Mouse (Mus musculus): Measurements from ENCODE around the gene Immp2l.
A peak's percentile ranks its signal among the peaks of the same experiment; 100 is the strongest.
"Not testable (repeated sequence)": the region's sequence is repeated elsewhere in the genome, so short reads cannot be mapped to it uniquely, and the experiment has no call there.

The Immp2l gene

GRCm38 (mm10) chr12:41668280-41668679 lies 644.4 kb downstream of the Immp2l start:
- no peak for DNase-seq (ENCODE audit: low read depth, low spot score)

- no peak for DNase-seq (ENCODE audit: low read depth, low spot score)
These were observed 645.6 kb downstream of the Immp2l start for GRCm38 (mm10) chr12:41669481-41669880.

- DNase-seq (ENCODE audit: low read depth, low spot score): no peak
These were observed 651.0 kb downstream of the Immp2l start for GRCm38 (mm10) chr12:41674861-41675260.

GRCm38 (mm10) chr12:41680141-41680540 lies 656.3 kb downstream of the Immp2l start:
- no peak for DNase-seq (ENCODE audit: low read depth, low spot score)

GRCm38 (mm10) chr12:41682141-41682540 lies 658.3 kb downstream of the Immp2l start:
- DNase-seq (ENCODE audit: low read depth, low spot score): no peak

- DNase-seq (ENCODE audit: low read depth, low spot score): no peak
These were observed 665.9 kb downstream of the Immp2l start for GRCm38 (mm10) chr12:41689809-41690208.

- DNase-seq (ENCODE audit: low read depth, low spot score): no peak
These were observed 686.7 kb downstream of the Immp2l start for GRCm38 (mm10) chr12:41710608-41711007.

GRCm38 (mm10) chr12:41716946-41717345 lies 693.1 kb downstream of the Immp2l start:
- no peak for DNase-seq (ENCODE audit: low read depth, low spot score)

GRCm38 (mm10) chr12:41724585-41724984 lies 700.7 kb downstream of the Immp2l start:
- no peak for DNase-seq (ENCODE audit: low read depth, low spot score)

GRCm38 (mm10) chr12:41726720-41727119 lies 702.8 kb downstream of the Immp2l start:
- no peak for DNase-seq (ENCODE audit: low read depth, low spot score)

- peak; percentile 58 for DNase-seq (ENCODE audit: low read depth, low spot score)
These were observed 703.3 kb downstream of the Immp2l start for GRCm38 (mm10) chr12:41727221-41727620.

GRCm38 (mm10) chr12:41727764-41728338 lies 704.0 kb downstream of the Immp2l start:
- DNase-seq (ENCODE audit: low read depth, low spot score): no peak

- no peak for DNase-seq (ENCODE audit: low read depth, low spot score)
These were observed 704.6 kb downstream of the Immp2l start for GRCm38 (mm10) chr12:41728467-41728866.

- DNase-seq (ENCODE audit: low read depth, low spot score): no peak
These were observed 705.9 kb downstream of the Immp2l start for GRCm38 (mm10) chr12:41729780-41730179.

GRCm38 (mm10) chr12:41733168-41733567 lies 709.3 kb downstream of the Immp2l start:
- no peak for DNase-seq (ENCODE audit: low read depth, low spot score)

GRCm38 (mm10) chr12:41742887-41743286 lies 719.0 kb downstream of the Immp2l start:
- no peak for DNase-seq (ENCODE audit: low read depth, low spot score)

- DNase-seq (ENCODE audit: low read depth, low spot score): no peak
These were observed 739.5 kb downstream of the Immp2l start for GRCm38 (mm10) chr12:41763396-41763795.

GRCm38 (mm10) chr12:41773961-41774360 lies 750.1 kb downstream of the Immp2l start:
- no peak for DNase-seq (ENCODE audit: low read depth, low spot score)

GRCm38 (mm10) chr12:41774623-41775323 lies 750.9 kb downstream of the Immp2l start:
- no peak for DNase-seq (ENCODE audit: low read depth, low spot score)

GRCm38 (mm10) chr12:41777762-41778161 lies 753.9 kb downstream of the Immp2l start:
- DNase-seq (ENCODE audit: low read depth, low spot score): not testable (repeated sequence)

GRCm38 (mm10) chr12:41793681-41794080 lies 769.8 kb downstream of the Immp2l start:
- not testable (repeated sequence) for DNase-seq (ENCODE audit: low read depth, low spot score)

- DNase-seq (ENCODE audit: low read depth, low spot score): no peak
These were observed 805.6 kb downstream of the Immp2l start for GRCm38 (mm10) chr12:41829517-41829916.

- DNase-seq (ENCODE audit: low read depth, low spot score): no peak
These were observed 807.8 kb downstream of the Immp2l start for GRCm38 (mm10) chr12:41831731-41832130.

Data from brain, embryonic 18.5 days (tissue).